Mouse (Mus musculus) cerebellum, adult 9-10 months (tissue): Measurements from ENCODE around the gene Gm3259.
"Not testable (repeated sequence)": the region's sequence is repeated elsewhere in the genome, so short reads cannot be mapped to it uniquely, and the experiment has no call there.

Experiments
- DNase-seq: peaks from one replicate; pipeline ENCODE4 v3.0.0; 2022

Gm3259 gene

DNA sequence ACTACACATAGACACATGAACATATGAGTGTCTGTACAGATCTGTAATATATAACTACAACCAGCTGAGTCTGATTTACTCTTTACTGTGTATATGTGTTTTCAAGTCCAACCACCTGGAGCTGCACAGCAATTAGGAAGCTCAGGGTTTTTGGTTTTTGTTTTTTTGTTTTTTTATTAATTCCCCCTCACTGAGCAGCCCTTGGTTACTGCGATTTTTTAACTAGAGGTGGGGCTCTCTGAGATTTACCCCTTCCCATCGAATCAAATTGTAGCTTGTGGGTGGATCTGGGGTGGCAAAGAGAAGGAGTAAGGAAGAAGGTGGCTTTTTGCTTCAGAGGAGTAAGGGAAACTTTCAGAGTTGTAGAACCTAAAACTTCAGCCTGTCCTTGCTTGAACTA, at the start of gene Gm3259:
Gene Gm3259 (plus strand): TSS at position 301 of the 400 bp plus-strand sequence.
- DNase-seq, result not testable (repeated sequence)

DNA sequence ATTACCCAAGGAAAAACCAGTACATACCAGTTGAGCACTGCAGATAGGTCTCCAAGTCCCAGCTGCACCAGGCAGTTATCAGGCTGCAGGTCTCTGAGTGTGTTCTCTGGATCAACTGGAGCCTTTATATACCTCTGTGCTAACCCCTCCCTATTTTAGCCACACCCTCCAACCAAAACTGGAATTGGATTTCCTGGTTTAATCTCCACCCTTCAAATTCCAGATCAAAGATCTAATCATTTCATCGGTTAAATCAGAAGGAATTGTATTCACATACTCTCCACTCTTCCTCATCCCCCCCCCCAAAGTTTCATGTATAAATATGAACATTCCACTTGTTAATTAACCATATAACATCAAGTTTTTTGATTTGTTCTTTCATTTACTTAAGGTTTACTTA, 33.0 kb upstream of the Gm3259 start, which contains the start of gene Gm10424:
Gene Gm10424 (minus strand): TSS at position 101 of the 400 bp plus-strand sequence.
- DNase-seq, result not testable (repeated sequence)
